Mouse (Mus musculus) thymus, postnatal 0 days (tissue): ENCODE measurements at regions not wholly inside any gene's neighbourhood (a gene's known extent, or its start where the extent isn't known, plus 50 kb on each side); places are given as distances from the start of the nearest gene placed in this dataset.

Experiments
- DNase-seq: peaks from one replicate; pipeline ENCODE4 v3.0.0-alpha.2; 2015; ENCODE audit warnings: low spot score

DNA sequence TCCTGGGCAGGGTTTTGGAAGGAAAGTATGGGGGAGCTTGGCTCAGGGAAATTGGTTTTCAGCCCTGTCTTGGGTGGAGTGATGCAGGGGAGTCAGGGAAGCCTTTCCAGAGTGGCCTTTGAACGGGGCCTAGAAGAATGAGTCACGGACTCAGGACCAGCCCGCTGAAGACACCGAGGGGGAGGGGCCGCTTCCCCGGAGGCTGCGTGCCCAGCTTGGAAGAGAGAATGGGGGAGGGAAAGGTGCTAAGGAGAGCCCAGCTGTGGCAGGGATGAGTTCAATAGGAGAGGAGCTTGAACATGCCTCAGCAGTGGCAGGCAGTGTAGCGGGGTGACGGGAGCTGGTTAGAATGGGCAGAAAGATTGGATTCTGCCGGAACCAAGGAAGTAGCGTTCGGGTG lies 337.8 kb downstream of the Zfp706 start:
- DNase-seq = no peak

DNA sequence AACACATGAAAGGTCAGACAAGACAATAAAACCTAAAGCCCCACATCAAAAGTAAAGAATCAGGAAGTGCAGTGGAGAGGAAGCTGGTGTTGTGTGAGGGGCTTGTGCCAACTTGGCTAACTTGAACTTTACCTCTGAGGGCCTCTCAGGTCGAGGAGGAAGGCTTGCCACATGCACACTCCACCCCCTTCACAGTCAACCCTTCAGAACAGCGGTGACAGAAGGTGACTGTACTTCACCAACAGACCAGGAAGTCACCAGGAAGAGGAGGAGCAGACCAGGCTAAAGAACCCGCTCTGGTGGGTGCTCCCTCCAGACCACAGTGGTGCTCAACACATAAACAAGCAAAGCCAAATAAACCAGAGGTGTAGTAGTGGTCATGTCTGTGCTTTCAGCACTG lies 341.0 kb downstream of the Zfp706 start:
- peak; percentile 73 for DNase-seq

DNA sequence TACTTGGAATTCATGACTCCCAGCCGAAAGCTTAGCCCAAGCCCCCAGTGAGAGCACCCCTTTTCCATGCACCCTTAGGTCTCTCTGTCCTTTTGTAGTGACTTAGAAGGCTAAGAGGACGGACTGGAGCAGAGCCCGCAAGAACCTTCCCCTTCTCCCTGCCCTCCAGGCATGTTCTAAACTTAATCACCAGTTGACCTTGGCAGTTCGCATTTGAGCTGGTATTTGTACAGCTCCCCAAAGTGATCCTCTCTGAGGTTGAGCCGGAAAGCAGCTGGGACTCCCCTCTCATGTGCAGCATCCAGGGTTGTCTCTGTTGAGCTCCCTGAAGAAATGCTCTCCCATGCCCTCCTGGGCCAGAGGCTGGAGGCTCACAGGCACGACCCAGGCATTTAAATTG lies 343.2 kb downstream of the Zfp706 start:
- no peak for DNase-seq

DNA sequence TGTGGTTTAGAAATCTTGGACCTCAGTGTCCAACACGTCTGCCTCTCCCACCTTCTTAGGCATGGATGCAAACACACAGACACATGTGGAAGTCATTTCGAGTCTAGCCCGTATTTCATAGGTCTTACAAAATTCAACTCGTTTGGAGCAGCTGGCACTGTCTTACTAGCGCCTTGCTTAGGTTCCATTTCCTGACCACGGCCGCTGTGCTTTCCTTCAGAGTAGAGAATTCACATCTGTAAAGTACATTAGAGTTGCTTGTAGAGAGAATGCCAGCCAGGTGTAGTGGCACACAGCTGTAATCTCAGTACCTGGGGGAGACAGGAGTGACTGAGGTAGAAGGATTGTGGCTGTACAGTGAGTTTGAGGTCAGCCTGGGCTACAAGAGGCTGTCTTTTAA lies 346.6 kb downstream of the Zfp706 start:
- no peak for DNase-seq
